Mouse (Mus musculus) midbrain, embryonic 11.5 days (tissue): Measurements from ENCODE around the gene Kcnk16. TPM values are rescaled to one million over a fixed set of nuclear protein-coding genes. Genes with fewer than 3 reads are reported as not detected.

Experiments
- ATAC-seq: fragments of 200-750 bp; cut with Nextera tagmentation; 2 replicates; pipeline ENCODE4 v1.8.0; 2017; ENCODE audit warnings: moderate TSS enrichment, moderate library complexity; ENCODE audit not compliant: low FRiP score
- DNase-seq: peaks from one replicate; pipeline ENCODE4 v3.0.0; 2015; ENCODE audit warnings: low spot score; ENCODE audit errors: missing footprints
- H3K27ac ChIP-seq: fragments of 300-500 bp; sonication (generic); 2 replicates; pipeline ENCODE4 v1.5.1; 2014; ENCODE audit warnings: low read depth, low read length
- H3K27me3 ChIP-seq: fragments of 300-500 bp; sonication (generic); 2 replicates; pipeline ENCODE4 v1.6.1; 2014; ENCODE audit warnings: mild to moderate bottlenecking, low read length, moderate library complexity, mixed read lengths; ENCODE audit not compliant: control insufficient read depth, insufficient read depth
- H3K36me3 ChIP-seq: fragments of 300-500 bp; sonication (generic); 2 replicates; pipeline ENCODE4 v1.6.1; 2014; ENCODE audit warnings: mild to moderate bottlenecking, low read length, moderate library complexity, mixed read lengths; ENCODE audit not compliant: control insufficient read depth, insufficient read depth
- H3K4me1 ChIP-seq: fragments of 300-500 bp; sonication (generic); 2 replicates; pipeline ENCODE4 v1.6.1; 2014; ENCODE audit warnings: low read length; ENCODE audit not compliant: control insufficient read depth, insufficient read depth
- H3K4me2 ChIP-seq: fragments of 300-500 bp; sonication (generic); 2 replicates; pipeline ENCODE4 v1.6.1; 2014; ENCODE audit warnings: mild to moderate bottlenecking, moderate library complexity
- H3K4me3 ChIP-seq: fragments of 300-500 bp; sonication (generic); 2 replicates; pipeline ENCODE4 v1.5.1; 2014; ENCODE audit warnings: low read depth, low read length
- H3K9ac ChIP-seq: fragments of 300-500 bp; sonication (generic); 2 replicates; pipeline ENCODE4 v1.6.1; 2014; ENCODE audit warnings: low read length
- H3K9me3 ChIP-seq: fragments of 300-500 bp; sonication (generic); 2 replicates; pipeline ENCODE4 v1.6.1; 2016; ENCODE audit warnings: low read length; ENCODE audit not compliant: control insufficient read depth
- WGBS: fragments of 180-500 bp; shearing (Covaris S2); extraction: QIAGEN DNeasy Blood & Tissue Kit; methylation state at CpG from one replicate; pipeline ENCODE4 v1.1.7; 2014; 5-methylcytosine and 5-hydroxymethylcytosine counted together
- polyA plus RNA-seq: library from polyadenylated mRNA; unstranded; fragments of >200 nt; fragmentation: Nextera tagmentation; extraction: Ambion mirVana; gene quantifications from 2 replicates; pipeline ENCODE4 v1.2.1, GENCODE M21; 2014

The Kcnk16 gene
- polyA plus RNA-seq, 1 experiment from 2014 or later, result not detected

- WGBS, result 83% methylated on average over 4 of the region's 4 CpGs
- no peaks in the 10 kb centered on the region for H3K27me3 ChIP-seq
- ATAC-seq (no peak), DNase-seq (no peak)
- H3K36me3 ChIP-seq, result no peaks in the 10 kb centered on the region
- no peak overlapping the region for H3K4me2 ChIP-seq
- H3K4me3 ChIP-seq, result no peak overlapping the region
- no peaks in the 10 kb centered on the region for H3K4me1 ChIP-seq
- no peaks in the 10 kb centered on the region for H3K9me3 ChIP-seq
- no peak overlapping the region for H3K27ac ChIP-seq
- H3K9ac ChIP-seq, result no peak overlapping the region
Observed at GRCm38 (mm10) chr14:20262346-20262745, 6.7 kb downstream of the Kcnk16 start.

GRCm38 (mm10) chr14:20258185-20259113, 10.6 kb downstream of the Kcnk16 start:
- Histone ChIP-seq H3K4me2 (no peak overlapping the region), H3K27ac (no peak overlapping the region), H3K4me1 (no peaks in the 10 kb centered on the region), H3K9me3 (no peaks in the 10 kb centered on the region), H3K27me3 (no peaks in the 10 kb centered on the region), H3K4me3 (no peak overlapping the region), H3K9ac (no peak overlapping the region), H3K36me3 (no peaks in the 10 kb centered on the region)
- DNase-seq (peak; percentile 98), ATAC-seq (peak; percentile 68)
- WGBS, result 56% methylated on average over 8 of the region's 8 CpGs

- Histone ChIP-seq H3K4me2 (no peak overlapping the region), H3K9ac (peak overlapping the region; percentile 16), H3K36me3 (no peaks in the 10 kb centered on the region), H3K4me3 (no peak overlapping the region), H3K27ac (no peak overlapping the region), H3K27me3 (no peaks in the 10 kb centered on the region), H3K4me1 (peaks cover 3% of the 10 kb centered on the region; the same call in 1 of the 2 replicates), H3K9me3 (no peaks in the 10 kb centered on the region)
- 67% methylated on average over 14 of the region's 14 CpGs for WGBS
- DNase-seq, result no peak
- no peak for ATAC-seq
Observed at GRCm38 (mm10) chr14:20250237-20251171, 18.5 kb downstream of the Kcnk16 start.

GRCm38 (mm10) chr14:20248001-20248400, 21.0 kb downstream of the Kcnk16 start:
- no peak overlapping the region for H3K9ac ChIP-seq
- H3K4me3 ChIP-seq, result no peak overlapping the region
- no peak overlapping the region for H3K27ac ChIP-seq
- no peaks in the 10 kb centered on the region for H3K36me3 ChIP-seq
- peaks cover 3% of the 10 kb centered on the region; the same call in 1 of the 2 replicates for H3K4me1 ChIP-seq
- H3K9me3 ChIP-seq, result no peaks in the 10 kb centered on the region
- no peak overlapping the region for H3K4me2 ChIP-seq
- WGBS, result 92% methylated on average over 3 of the region's 3 CpGs
- no peak for ATAC-seq
- no peak for DNase-seq
- H3K27me3 ChIP-seq, result no peaks in the 10 kb centered on the region

- no peaks in the 10 kb centered on the region for H3K9me3 ChIP-seq
- H3K4me3 ChIP-seq, result no peak overlapping the region
Observed at GRCm38 (mm10) chr14:20246811-20247266, 22.2 kb downstream of the Kcnk16 start.

GRCm38 (mm10) chr14:20245861-20246260, 23.1 kb downstream of the Kcnk16 start:
- no peak for ATAC-seq
- DNase-seq, result no peak
- Histone ChIP-seq H3K27ac (no peak overlapping the region), H3K4me2 (no peak overlapping the region), H3K9me3 (no peaks in the 10 kb centered on the region), H3K27me3 (no peaks in the 10 kb centered on the region), H3K4me3 (no peak overlapping the region), H3K36me3 (no peaks in the 10 kb centered on the region), H3K4me1 (peaks cover 3% of the 10 kb centered on the region; the same call in 1 of the 2 replicates), H3K9ac (no peak overlapping the region)
- WGBS, result 89% methylated on average over 5 of the region's 5 CpGs

More at GRCm38 (mm10) chr14:20246811-20247266, 22.2 kb downstream of the Kcnk16 start:
- no peak for DNase-seq
- 75% methylated on average over 11 of the region's 11 CpGs for WGBS
- Histone ChIP-seq H3K9ac (no peak overlapping the region), H3K36me3 (no peaks in the 10 kb centered on the region), H3K4me2 (no peak overlapping the region), H3K27ac (no peak overlapping the region), H3K27me3 (no peaks in the 10 kb centered on the region), H3K4me1 (peaks cover 3% of the 10 kb centered on the region; the same call in 1 of the 2 replicates)
- ATAC-seq, result no peak

GRCm38 (mm10) chr14:20245318-20245717, 23.7 kb downstream of the Kcnk16 start:
- peaks cover 3% of the 10 kb centered on the region; the same call in 1 of the 2 replicates for H3K4me1 ChIP-seq
- no peaks in the 10 kb centered on the region for H3K9me3 ChIP-seq
- no peak overlapping the region for H3K4me3 ChIP-seq
- WGBS, result 78% methylated on average over 2 of the region's 2 CpGs
- H3K36me3 ChIP-seq, result no peaks in the 10 kb centered on the region
- no peak for DNase-seq
- no peaks in the 10 kb centered on the region for H3K27me3 ChIP-seq
- ATAC-seq, result no peak
- no peak overlapping the region for H3K9ac ChIP-seq
- no peak overlapping the region for H3K27ac ChIP-seq
- no peak overlapping the region for H3K4me2 ChIP-seq

GRCm38 (mm10) chr14:20243158-20243557, 25.8 kb downstream of the Kcnk16 start:
- DNase-seq (no peak), ATAC-seq (no peak)
- Histone ChIP-seq H3K4me1 (no peaks in the 10 kb centered on the region), H3K27ac (no peak overlapping the region), H3K36me3 (no peaks in the 10 kb centered on the region), H3K9me3 (no peaks in the 10 kb centered on the region), H3K27me3 (no peaks in the 10 kb centered on the region), H3K4me2 (no peak overlapping the region), H3K9ac (no peak overlapping the region), H3K4me3 (no peak overlapping the region)
- 82% methylated on average over 3 of the region's 3 CpGs for WGBS
